Mouse (Mus musculus): ENCODE measurements around the gene Snx7. TPM values are rescaled to one million over a fixed set of nuclear protein-coding genes. Genes with fewer than 3 reads are reported as not detected.

Gene Snx7
- polyA plus RNA-seq (2012; ENCODE audit: insufficient read depth, insufficient read length, missing spikeins) = 10.1 and 12.7 TPM in 2 replicates

- H3K27ac ChIP-seq (ENCODE audit: insufficient read depth, low read depth, low read length) = peak within 1 kb of the TSS; percentile 65
- peaks cover 5% of the 10 kb centered on the region; the same call in 1 of the 2 replicates for H3K4me1 ChIP-seq (ENCODE audit: control insufficient read depth, insufficient read depth, low read length)
- H3K4me3 ChIP-seq (ENCODE audit: insufficient read depth, low read length) = peak within 1 kb of the TSS; percentile 99
- TF ChIP-seq POLR2A (IDR thresholded peaks at IDR 0.05; ENCODE audit: borderline replicate concordance, low read depth, low read length) (peak; percentile 84; the same call in 1 of the 2 replicates), CTCF (IDR thresholded peaks at IDR 0.05; ENCODE audit: low read depth, low read length) (0 out of 2 replicates have a peak, but pooled peaks have one; percentile 13)
Observed at GRCm38 (mm10) chr3:117868637-117869323, at the start of gene Snx7. Gene Snx7, minus strand, starts transcription at chr3:117868936.

GRCm38 (mm10) chr3:117915420-117915819, 46.7 kb upstream of the Snx7 start:
- no peaks in the 10 kb centered on the region for H3K4me1 ChIP-seq (ENCODE audit: control insufficient read depth, insufficient read depth, low read length)
- no peak overlapping the region for H3K27ac ChIP-seq (ENCODE audit: insufficient read depth, low read depth, low read length)
- TF ChIP-seq POLR2A (IDR thresholded peaks at IDR 0.05; ENCODE audit: borderline replicate concordance, low read depth, low read length) (no peak), CTCF (IDR thresholded peaks at IDR 0.05; ENCODE audit: low read depth, low read length) (no peak)
- H3K4me3 ChIP-seq (ENCODE audit: insufficient read depth, low read length) = no peak overlapping the region

- H3K4me1 ChIP-seq (ENCODE audit: control insufficient read depth, insufficient read depth, low read length) = no peaks in the 10 kb centered on the region
- H3K4me3 ChIP-seq (ENCODE audit: insufficient read depth, low read length) = no peak overlapping the region
- no peak for TF ChIP-seq CTCF (IDR thresholded peaks at IDR 0.05; ENCODE audit: low read depth, low read length)
- TF ChIP-seq POLR2A (IDR thresholded peaks at IDR 0.05; ENCODE audit: borderline replicate concordance, low read depth, low read length) = no peak
- H3K27ac ChIP-seq (ENCODE audit: insufficient read depth, low read depth, low read length) = no peak overlapping the region
Observed at GRCm38 (mm10) chr3:117893736-117894135, 25.0 kb upstream of the Snx7 start.

- Histone ChIP-seq H3K4me1 (ENCODE audit: control insufficient read depth, insufficient read depth, low read length) (no peaks in the 10 kb centered on the region), H3K27ac (ENCODE audit: insufficient read depth, low read depth, low read length) (no peak overlapping the region), H3K4me3 (ENCODE audit: insufficient read depth, low read length) (no peak overlapping the region)
- TF ChIP-seq POLR2A (IDR thresholded peaks at IDR 0.05; ENCODE audit: borderline replicate concordance, low read depth, low read length) (no peak), CTCF (IDR thresholded peaks at IDR 0.05; ENCODE audit: low read depth, low read length) (no peak)
Observed at GRCm38 (mm10) chr3:117875450-117875849, 6.7 kb upstream of the Snx7 start.

GRCm38 (mm10) chr3:117873209-117873863, 4.6 kb upstream of the Snx7 start:
- no peaks in the 10 kb centered on the region for H3K4me1 ChIP-seq (ENCODE audit: control insufficient read depth, insufficient read depth, low read length)
- H3K4me3 ChIP-seq (ENCODE audit: insufficient read depth, low read length) = no peak overlapping the region
- H3K27ac ChIP-seq (ENCODE audit: insufficient read depth, low read depth, low read length) = no peak overlapping the region
- TF ChIP-seq CTCF (IDR thresholded peaks at IDR 0.05; ENCODE audit: low read depth, low read length) = no peak
- no peak for TF ChIP-seq POLR2A (IDR thresholded peaks at IDR 0.05; ENCODE audit: borderline replicate concordance, low read depth, low read length)

- H3K4me3 ChIP-seq (ENCODE audit: insufficient read depth, low read length) = peak overlapping the region; percentile 99
- TF ChIP-seq CTCF (IDR thresholded peaks at IDR 0.05; ENCODE audit: low read depth, low read length) = no peak
- H3K27ac ChIP-seq (ENCODE audit: insufficient read depth, low read depth, low read length) = 0 out of 2 replicates have a peak overlapping the region, but pooled peaks have one; percentile 31
- H3K4me1 ChIP-seq (ENCODE audit: control insufficient read depth, insufficient read depth, low read length) = peaks cover 5% of the 10 kb centered on the region; the same call in 1 of the 2 replicates
Observed at GRCm38 (mm10) chr3:117869324-117869715, 584 bp upstream of the Snx7 start.

- peaks cover 5% of the 10 kb centered on the region for H3K4me1 ChIP-seq (ENCODE audit: control insufficient read depth, insufficient read depth, low read length)
- H3K27ac ChIP-seq (ENCODE audit: insufficient read depth, low read depth, low read length) = no peak overlapping the region
- no peak for TF ChIP-seq CTCF (IDR thresholded peaks at IDR 0.05; ENCODE audit: low read depth, low read length)
- no peak for TF ChIP-seq POLR2A (IDR thresholded peaks at IDR 0.05; ENCODE audit: borderline replicate concordance, low read depth, low read length)
- peak overlapping the region; percentile 90 for H3K4me3 ChIP-seq (ENCODE audit: insufficient read depth, low read length)
Observed at GRCm38 (mm10) chr3:117868091-117868490, 645 bp downstream of the Snx7 start.

GRCm38 (mm10) chr3:117866696-117867407, 1.9 kb downstream of the Snx7 start:
- no peak overlapping the region for H3K27ac ChIP-seq (ENCODE audit: insufficient read depth, low read depth, low read length)
- H3K4me3 ChIP-seq (ENCODE audit: insufficient read depth, low read length) = no peak overlapping the region
- no peak for TF ChIP-seq POLR2A (IDR thresholded peaks at IDR 0.05; ENCODE audit: borderline replicate concordance, low read depth, low read length)
- no peak for TF ChIP-seq CTCF (IDR thresholded peaks at IDR 0.05; ENCODE audit: low read depth, low read length)
- H3K4me1 ChIP-seq (ENCODE audit: control insufficient read depth, insufficient read depth, low read length) = peaks cover 13% of the 10 kb centered on the region

GRCm38 (mm10) chr3:117865621-117866020, 3.1 kb downstream of the Snx7 start:
- Histone ChIP-seq H3K4me3 (ENCODE audit: insufficient read depth, low read length) (no peak overlapping the region), H3K4me1 (ENCODE audit: control insufficient read depth, insufficient read depth, low read length) (peaks cover 13% of the 10 kb centered on the region), H3K27ac (ENCODE audit: insufficient read depth, low read depth, low read length) (no peak overlapping the region)
- no peak for TF ChIP-seq POLR2A (IDR thresholded peaks at IDR 0.05; ENCODE audit: borderline replicate concordance, low read depth, low read length)
- no peak for TF ChIP-seq CTCF (IDR thresholded peaks at IDR 0.05; ENCODE audit: low read depth, low read length)

All from bone marrow macrophage, adult 2 months (primary cell).